10 mouse cellular contexts compared by ENCODE assay signal in the genomic region with DNA sequence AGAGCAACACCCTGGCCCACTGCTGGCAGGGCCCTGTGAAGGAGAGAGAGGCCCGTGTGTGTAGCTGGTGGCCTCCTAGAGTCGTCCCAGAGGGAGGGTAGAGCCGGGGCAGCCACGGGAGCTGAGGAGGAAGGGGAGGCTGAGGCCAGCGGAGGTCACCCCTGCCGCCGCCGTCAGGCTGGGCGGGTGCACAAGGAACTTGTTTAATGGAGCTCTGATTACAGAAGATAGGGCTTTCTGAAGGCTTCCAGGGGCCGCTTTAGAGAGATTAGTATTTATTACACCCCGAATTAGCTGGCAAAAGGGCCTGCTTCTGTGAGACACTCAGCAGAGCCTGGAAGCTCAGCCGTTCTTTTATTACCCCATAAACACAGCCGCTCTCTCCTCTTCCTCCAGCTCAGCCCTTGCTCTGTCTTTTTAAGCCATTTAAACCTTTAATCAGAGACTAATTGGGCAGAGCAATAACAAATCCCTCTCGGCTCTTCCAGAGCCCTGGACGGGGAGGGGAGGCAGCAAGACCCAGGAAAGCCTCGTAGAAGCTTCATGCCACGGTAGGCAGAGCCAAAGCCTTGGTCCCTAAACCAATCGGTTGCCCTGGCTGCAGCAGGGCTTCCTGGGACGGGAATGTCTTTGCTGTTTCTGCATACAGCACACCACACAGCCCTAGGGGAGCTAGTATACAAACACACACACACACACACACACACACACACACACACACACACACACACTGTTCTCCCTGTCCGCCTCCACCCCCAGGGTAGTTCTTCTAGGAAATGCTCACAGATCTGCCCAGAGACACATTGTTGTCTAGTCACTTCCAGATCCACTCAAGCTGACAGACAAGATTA.
DNase-seq lines count a peak whose midpoint lies in the region; ATAC-seq lines count a peak whose summit lies in the region.
"Had no signal": no experiment of that assay in that cellular context is flagged by ENCODE, and none has a peak within 500 bp of the region (broad histone marks: within the 10 kb centered on the region; RNA-seq: fewer than 3 reads in every experiment).

No protein-coding gene starts in this region.

- H3K4me1 ChIP-seq in kidney, embryonic 14.5 days (ENCODE audit: control insufficient read depth, insufficient read depth, low read length): peaks cover 44% of the 10 kb centered on the region
- peaks cover 24% of the 10 kb centered on the region for H3K4me1 ChIP-seq in embryonic facial prominence, embryonic 13.5 days
- peaks cover 53% of the 10 kb centered on the region for H3K4me1 ChIP-seq in kidney, embryonic 16.5 days (ENCODE audit: insufficient read depth, low read length)
- peaks cover 12% of the 10 kb centered on the region for H3K4me1 ChIP-seq in neural tube, embryonic 14.5 days (ENCODE audit: control insufficient read depth, insufficient read depth, low read length)

- peak overlapping the region; percentile 91 for H3K27ac ChIP-seq in kidney, embryonic 14.5 days (ENCODE audit: low read depth, low read length)
- H3K27ac ChIP-seq in embryonic facial prominence, embryonic 13.5 days: peak overlapping the region; percentile 29
- H3K27ac ChIP-seq in kidney, embryonic 16.5 days (ENCODE audit: low read length): peak overlapping the region; percentile 92
- H3K27ac ChIP-seq in neural tube, embryonic 14.5 days (ENCODE audit: low read depth, low read length): peak overlapping the region; percentile 76
- H3K27ac ChIP-seq: liver, embryonic 15.5 days had no signal

- peak; percentile 67 for ATAC-seq in kidney, embryonic 14.5 days (ENCODE audit: low FRiP score, low TSS enrichment)
- no peak for ATAC-seq in embryonic facial prominence, embryonic 13.5 days (ENCODE audit: insufficient number of reproducible peaks, insufficient read depth, low FRiP score, low TSS enrichment, low read depth)
- ATAC-seq in kidney, embryonic 16.5 days (ENCODE audit: low FRiP score, low TSS enrichment): peak; percentile 69
- peak; percentile 76 for ATAC-seq in neural tube, embryonic 14.5 days (ENCODE audit: low read depth)

- no peak for DNase-seq in kidney, adult 18-20 months
- DNase-seq in natural killer cell, adult 2 months (ENCODE audit: low spot score in 2 of 2): no peak
- DNase-seq in layer of hippocampus, adult 8-10 months (ENCODE audit: low spot score in 2 of 2): no peak
- DNase-seq in left cerebral cortex, adult 9 months (ENCODE audit: low spot score in 2 of 2): no peak

- no peaks in the 10 kb centered on the region for H3K9me3 ChIP-seq in kidney, embryonic 14.5 days (ENCODE audit: control insufficient read depth, low read length)
- H3K9me3 ChIP-seq in embryonic facial prominence, embryonic 13.5 days: 0 out of 2 replicates have a peak, but pooled peaks cover 2% of the 10 kb centered on the region
- 0 out of 2 replicates have a peak, but pooled peaks cover 3% of the 10 kb centered on the region for H3K9me3 ChIP-seq in kidney, embryonic 16.5 days (ENCODE audit: low read length)
- no peaks in the 10 kb centered on the region for H3K9me3 ChIP-seq in neural tube, embryonic 14.5 days (ENCODE audit: control insufficient read depth, low read length)
- H3K9me3 ChIP-seq: liver, embryonic 15.5 days had no signal

- no peak overlapping the region for H3K4me3 ChIP-seq in kidney, embryonic 14.5 days (ENCODE audit: low read length)
- no peak overlapping the region for H3K4me3 ChIP-seq in embryonic facial prominence, embryonic 13.5 days
- H3K4me3 ChIP-seq in kidney, embryonic 16.5 days (ENCODE audit: low read length): no peak overlapping the region
- no peak overlapping the region for H3K4me3 ChIP-seq in neural tube, embryonic 14.5 days (ENCODE audit: low read depth, low read length)
- H3K4me3 ChIP-seq: liver, embryonic 15.5 days had no signal

- no peaks in the 10 kb centered on the region for H3K36me3 ChIP-seq in kidney, embryonic 14.5 days (ENCODE audit: control insufficient read depth, insufficient read depth, low read length)
- H3K36me3 ChIP-seq in embryonic facial prominence, embryonic 13.5 days: no peaks in the 10 kb centered on the region
- H3K36me3 ChIP-seq in kidney, embryonic 16.5 days (ENCODE audit: insufficient read depth, low read length): no peaks in the 10 kb centered on the region
- H3K36me3 ChIP-seq in neural tube, embryonic 14.5 days (ENCODE audit: control insufficient read depth, insufficient read depth, low read length): no peaks in the 10 kb centered on the region
- H3K36me3 ChIP-seq: G1E; liver, embryonic 15.5 days had no signal

- 3% methylated on average over 20 of the region's 20 CpGs for WGBS in kidney, embryonic 14.5 days
- WGBS in embryonic facial prominence, embryonic 13.5 days: 7% methylated on average over 20 of the region's 20 CpGs
- 8% methylated on average over 20 of the region's 20 CpGs for WGBS in kidney, embryonic 16.5 days
- WGBS in neural tube, embryonic 14.5 days: 3% methylated on average over 20 of the region's 20 CpGs

- no peaks in the 10 kb centered on the region for H3K27me3 ChIP-seq in kidney, embryonic 14.5 days (ENCODE audit: control insufficient read depth, insufficient read depth, low read length)
- H3K27me3 ChIP-seq in embryonic facial prominence, embryonic 13.5 days: peaks cover 48% of the 10 kb centered on the region
- no peaks in the 10 kb centered on the region for H3K27me3 ChIP-seq in kidney, embryonic 16.5 days (ENCODE audit: insufficient read depth, low read length)
- no peaks in the 10 kb centered on the region for H3K27me3 ChIP-seq in neural tube, embryonic 14.5 days (ENCODE audit: control insufficient read depth, insufficient read depth, low read length)

- H3K4me2 ChIP-seq in kidney, embryonic 14.5 days (replicated peaks; ENCODE audit: low read depth, low read length): no peak overlapping the region
- 0 out of 2 replicates have a peak overlapping the region, but pooled peaks have one; percentile 1 for H3K4me2 ChIP-seq in embryonic facial prominence, embryonic 13.5 days
- 0 out of 2 replicates have a peak overlapping the region, but pooled peaks have one; percentile 4 for H3K4me2 ChIP-seq in kidney, embryonic 16.5 days (replicated peaks; ENCODE audit: low read depth, low read length)
- no peak overlapping the region for H3K4me2 ChIP-seq in neural tube, embryonic 14.5 days (ENCODE audit: low read depth, low read length)
- H3K4me2 ChIP-seq: liver, embryonic 15.5 days had no signal

- H3K9ac ChIP-seq in kidney, embryonic 14.5 days (ENCODE audit: low read depth, low read length): no peak overlapping the region
- peak overlapping the region; percentile 4; the same call in 1 of the 2 replicates for H3K9ac ChIP-seq in embryonic facial prominence, embryonic 13.5 days
- peak overlapping the region; percentile 54 for H3K9ac ChIP-seq in kidney, embryonic 16.5 days (replicated peaks; ENCODE audit: low read length)
- no peak overlapping the region for H3K9ac ChIP-seq in neural tube, embryonic 14.5 days (replicated peaks; ENCODE audit: low read depth, low read length)
- H3K9ac ChIP-seq: liver, embryonic 15.5 days had no signal

Comparison
In these comparisons a context has a peak if more than half of its experiments do, and no peak if none do; other contexts are left out.
1. H3K4me2 ChIP-seq: peak in embryonic facial prominence, embryonic 13.5 days (single experiment) and kidney, embryonic 16.5 days (single experiment); none in kidney, embryonic 14.5 days (single experiment) and neural tube, embryonic 14.5 days (single experiment).
2. H3K9ac ChIP-seq: peak in embryonic facial prominence, embryonic 13.5 days (single experiment) and kidney, embryonic 16.5 days (single experiment); none in kidney, embryonic 14.5 days (single experiment) and neural tube, embryonic 14.5 days (single experiment).
3. H3K27ac ChIP-seq: peak in every context shown above with its lines; median percentile 92 in kidney, embryonic 16.5 days; 91 in kidney, embryonic 14.5 days; 76 in neural tube, embryonic 14.5 days; 29 in embryonic facial prominence, embryonic 13.5 days.